Mouse (Mus musculus) urinary bladder, postnatal 10 days (tissue): ENCODE results near the gene Nlrp2.

ENCODE experiments used
- DNase-seq: peaks from one replicate; pipeline ENCODE4 v3.0.0; 2022; ENCODE audit warnings: low spot score

Gene Nlrp2

GRCm38 (mm10) chr7:5350935-5351334 lies at the start of gene Nlrp2:
Gene Nlrp2 (minus strand): TSS chr7:5351035.
- no peak for DNase-seq

GRCm38 (mm10) chr7:5366724-5367123 lies 15.9 kb upstream of the Nlrp2 start:
- no peak for DNase-seq

GRCm38 (mm10) chr7:5363599-5363998 lies 12.8 kb upstream of the Nlrp2 start:
- no peak for DNase-seq

GRCm38 (mm10) chr7:5350237-5350636 lies 598 bp downstream of the Nlrp2 start, which contains the start of gene Gm5065:
Gene Gm5065 (plus strand): TSS chr7:5350537.
- DNase-seq, result no peak

GRCm38 (mm10) chr7:5327511-5327910 lies 23.3 kb downstream of the Nlrp2 start:
- no peak for DNase-seq

GRCm38 (mm10) chr7:5288281-5288680 lies 62.6 kb downstream of the Nlrp2 start:
- DNase-seq, result no peak

GRCm38 (mm10) chr7:5263051-5263450 lies 87.8 kb downstream of the Nlrp2 start:
- DNase-seq, result no peak
